Mouse (Mus musculus): ENCODE measurements at regions not wholly inside any gene's neighbourhood (a gene's known extent, or its start where the extent isn't known, plus 50 kb on each side); places are given as distances from the start of the nearest gene placed in this dataset.

- no peaks in the 10 kb centered on the region for H3K9me3 ChIP-seq (ENCODE audit: low read length)
- H3K27me3 ChIP-seq (ENCODE audit: insufficient read depth, low read length) = no peaks in the 10 kb centered on the region
- no peak for TF ChIP-seq CTCF (IDR thresholded peaks at IDR 0.05; ENCODE audit: low read depth)
- no peaks in the 10 kb centered on the region for H3K36me3 ChIP-seq (ENCODE audit: insufficient read depth)
- DNase-seq = no peak
- H3K4me1 ChIP-seq (ENCODE audit: insufficient read depth) = no peaks in the 10 kb centered on the region
- WGBS = 87% methylated on average over 7 of the region's 7 CpGs
- ATAC-seq = no peak
- no peak overlapping the region for H3K27ac ChIP-seq (ENCODE audit: low read depth, low read length)
- H3K4me2 ChIP-seq (ENCODE audit: low read depth) = no peak overlapping the region
- H3K4me3 ChIP-seq (ENCODE audit: low read depth, low read length) = no peak overlapping the region
- no peak overlapping the region for H3K9ac ChIP-seq
These were observed 140.6 kb upstream of the 1700016C15Rik start for GRCm38 (mm10) chr1:177589034-177589433.

GRCm38 (mm10) chr1:177589656-177590055 lies 140.0 kb upstream of the 1700016C15Rik start:
- Histone ChIP-seq H3K4me1 (ENCODE audit: insufficient read depth) (no peaks in the 10 kb centered on the region), H3K27ac (ENCODE audit: low read depth, low read length) (no peak overlapping the region), H3K9me3 (ENCODE audit: low read length) (no peaks in the 10 kb centered on the region), H3K4me2 (ENCODE audit: low read depth) (no peak overlapping the region), H3K27me3 (ENCODE audit: insufficient read depth, low read length) (no peaks in the 10 kb centered on the region), H3K9ac (no peak overlapping the region), H3K36me3 (ENCODE audit: insufficient read depth) (no peaks in the 10 kb centered on the region), H3K4me3 (ENCODE audit: low read depth, low read length) (no peak overlapping the region)
- no peak for DNase-seq
- no peak for TF ChIP-seq CTCF (IDR thresholded peaks at IDR 0.05; ENCODE audit: low read depth)
- 96% methylated on average over 4 of the region's 4 CpGs for whole genome bisulfite sequencing
- ATAC-seq = no peak

GRCm38 (mm10) chr1:177591742-177592141 lies 137.9 kb upstream of the 1700016C15Rik start:
- Histone ChIP-seq H3K4me3 (ENCODE audit: low read depth, low read length) (no peak overlapping the region), H3K4me2 (ENCODE audit: low read depth) (no peak overlapping the region), H3K27me3 (ENCODE audit: insufficient read depth, low read length) (no peaks in the 10 kb centered on the region), H3K4me1 (ENCODE audit: insufficient read depth) (no peaks in the 10 kb centered on the region), H3K27ac (ENCODE audit: low read depth, low read length) (no peak overlapping the region), H3K9ac (no peak overlapping the region), H3K9me3 (ENCODE audit: low read length) (no peaks in the 10 kb centered on the region), H3K36me3 (ENCODE audit: insufficient read depth) (no peaks in the 10 kb centered on the region)
- no peak for ATAC-seq
- TF ChIP-seq CTCF (IDR thresholded peaks at IDR 0.05; ENCODE audit: low read depth) = no peak
- DNase-seq = no peak
- 94% methylated on average over 3 of the region's 3 CpGs for WGBS

GRCm38 (mm10) chr1:177592337-177592736 lies 137.3 kb upstream of the 1700016C15Rik start:
- TF ChIP-seq CTCF (IDR thresholded peaks at IDR 0.05; ENCODE audit: low read depth) = no peak
- DNase-seq = no peak
- ATAC-seq = no peak
- WGBS = 94% methylated on average over 9 of the region's 9 CpGs
- Histone ChIP-seq H3K4me2 (ENCODE audit: low read depth) (no peak overlapping the region), H3K36me3 (ENCODE audit: insufficient read depth) (no peaks in the 10 kb centered on the region), H3K9me3 (ENCODE audit: low read length) (no peaks in the 10 kb centered on the region), H3K4me1 (ENCODE audit: insufficient read depth) (no peaks in the 10 kb centered on the region), H3K4me3 (ENCODE audit: low read depth, low read length) (no peak overlapping the region), H3K27ac (ENCODE audit: low read depth, low read length) (no peak overlapping the region), H3K27me3 (ENCODE audit: insufficient read depth, low read length) (no peaks in the 10 kb centered on the region), H3K9ac (no peak overlapping the region)

- TF ChIP-seq CTCF (IDR thresholded peaks at IDR 0.05; ENCODE audit: low read depth) = no peak
- no peak overlapping the region for H3K4me2 ChIP-seq (ENCODE audit: low read depth)
- ATAC-seq = no peak; the same call in 1 of the 2 replicates
- H3K27me3 ChIP-seq (ENCODE audit: insufficient read depth, low read length) = no peaks in the 10 kb centered on the region
- no peak overlapping the region for H3K27ac ChIP-seq (ENCODE audit: low read depth, low read length)
- H3K4me3 ChIP-seq (ENCODE audit: low read depth, low read length) = no peak overlapping the region
- no peak overlapping the region for H3K9ac ChIP-seq
- H3K36me3 ChIP-seq (ENCODE audit: insufficient read depth) = no peaks in the 10 kb centered on the region
- 65% methylated on average over 13 of the region's 13 CpGs for WGBS
- no peaks in the 10 kb centered on the region for H3K9me3 ChIP-seq (ENCODE audit: low read length)
- DNase-seq = no peak
- no peaks in the 10 kb centered on the region for H3K4me1 ChIP-seq (ENCODE audit: insufficient read depth)
These were observed 135.3 kb upstream of the 1700016C15Rik start for GRCm38 (mm10) chr1:177594341-177594740.

DNA sequence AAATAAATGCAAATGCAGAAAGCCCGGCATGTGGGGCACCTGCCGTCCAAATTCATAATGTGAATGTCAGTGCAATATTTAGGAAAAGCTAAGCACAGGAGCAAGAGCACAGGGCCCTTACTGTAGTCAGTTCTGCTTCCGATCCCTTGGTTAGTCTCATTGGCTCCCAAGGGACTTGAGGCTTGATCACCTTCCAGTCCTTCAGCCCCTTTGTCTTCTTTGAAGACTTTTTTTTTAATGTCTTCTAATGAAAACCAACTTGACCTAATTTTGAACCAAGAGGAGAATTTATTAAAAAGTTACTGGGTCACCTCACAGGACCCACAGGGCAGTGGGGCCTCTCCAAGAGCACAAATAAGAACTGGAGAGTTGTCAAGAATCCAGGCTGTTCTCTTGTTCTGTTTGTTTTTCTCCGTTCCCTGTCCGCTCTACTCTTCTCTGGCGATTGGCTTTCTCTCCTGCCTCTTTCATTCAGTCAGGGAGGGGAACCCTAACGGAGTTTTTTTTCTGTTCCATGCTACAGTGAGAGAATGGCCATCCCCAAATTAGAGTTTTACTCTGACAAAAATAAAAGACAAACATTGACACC lies 134.2 kb upstream of the 1700016C15Rik start:
- Histone ChIP-seq H3K27me3 (ENCODE audit: insufficient read depth, low read length) (no peaks in the 10 kb centered on the region), H3K9ac (no peak overlapping the region), H3K4me2 (ENCODE audit: low read depth) (no peak overlapping the region), H3K36me3 (ENCODE audit: insufficient read depth) (no peaks in the 10 kb centered on the region), H3K4me3 (ENCODE audit: low read depth, low read length) (no peak overlapping the region), H3K4me1 (ENCODE audit: insufficient read depth) (no peaks in the 10 kb centered on the region), H3K27ac (ENCODE audit: low read depth, low read length) (no peak overlapping the region), H3K9me3 (ENCODE audit: low read length) (no peaks in the 10 kb centered on the region)
- ATAC-seq (no peak), DNase-seq (no peak)
- WGBS = 47% methylated on average over 7 of the region's 7 CpGs
- no peak for TF ChIP-seq CTCF (IDR thresholded peaks at IDR 0.05; ENCODE audit: low read depth)

GRCm38 (mm10) chr1:177597036-177597435 lies 132.6 kb upstream of the 1700016C15Rik start:
- Histone ChIP-seq H3K27ac (ENCODE audit: low read depth, low read length) (no peak overlapping the region), H3K36me3 (ENCODE audit: insufficient read depth) (no peaks in the 10 kb centered on the region), H3K4me1 (ENCODE audit: insufficient read depth) (no peaks in the 10 kb centered on the region), H3K27me3 (ENCODE audit: insufficient read depth, low read length) (no peaks in the 10 kb centered on the region), H3K4me3 (ENCODE audit: low read depth, low read length) (no peak overlapping the region), H3K9me3 (ENCODE audit: low read length) (no peaks in the 10 kb centered on the region), H3K4me2 (ENCODE audit: low read depth) (no peak overlapping the region), H3K9ac (no peak overlapping the region)
- no peak for TF ChIP-seq CTCF (IDR thresholded peaks at IDR 0.05; ENCODE audit: low read depth)
- 85% methylated on average over 4 of the region's 4 CpGs for WGBS
- DNase-seq = no peak
- no peak for ATAC-seq

Measured in forebrain, postnatal 0 days (tissue).